Mouse (Mus musculus) MEL (cell line): ENCODE measurements around the gene Lrp3. TPM values are rescaled to one million over a fixed set of nuclear protein-coding genes. Genes with fewer than 3 reads are reported as not detected.
A peak's percentile ranks its signal among the peaks of the same experiment; 100 is the strongest.
"Not testable (repeated sequence)": the region's sequence is repeated elsewhere in the genome, so short reads cannot be mapped to it uniquely, and the experiment has no call there.

ENCODE experiments used
- DNase-seq: peaks from one replicate; pipeline ENCODE4 v3.0.0; 2011; ENCODE audit warnings: low read depth, low spot score
- H3K27ac ChIP-seq: 2 replicates; pipeline ENCODE4 v1.5.1; 2012; ENCODE audit warnings: low read depth, mild to moderate bottlenecking, control low read depth, low read length, moderate library complexity; ENCODE audit not compliant: control insufficient read depth
- H3K27me3 ChIP-seq, 2 experiments: fragments of 150-350 bp in 1 of 2; sonication (generic) in 1 of 2; 2 replicates each; pipeline ENCODE4 v1.6.1; 2012; ENCODE audit warnings: low read length in 2 of 2, mild to moderate bottlenecking in 2 of 2, improper control_type of control experiment in 1 of 2, moderate library complexity in 1 of 2; ENCODE audit not compliant: insufficient read depth in 2 of 2, control insufficient read depth in 1 of 2
- H3K36me3 ChIP-seq, 2 experiments: 2 replicates each; pipeline ENCODE4 v1.6.1; 2012 to 2014; ENCODE audit warnings: low read length in 2 of 2, improper control_type of control experiment in 1 of 2, inconsistent platforms in 1 of 2, mild to moderate bottlenecking in 1 of 2; ENCODE audit not compliant: insufficient read depth in 2 of 2, control insufficient read depth in 1 of 2
- H3K4me1 ChIP-seq, 2 experiments: fragments of 150-350 bp in 1 of 2; sonication (generic) in 1 of 2; 2 replicates each; pipeline ENCODE4 v1.6.1; 2012; ENCODE audit warnings: low read length in 2 of 2, improper control_type of control experiment in 1 of 2, mild to moderate bottlenecking in 1 of 2; ENCODE audit not compliant: insufficient read depth in 2 of 2, control insufficient read depth in 1 of 2
- H3K4me3 ChIP-seq, 2 experiments: fragments of 150-350 bp in 1 of 2; sonication (generic) in 1 of 2; 2 replicates each; pipeline ENCODE4 v1.5.1; 2012; ENCODE audit warnings: low read depth in 2 of 2, low read length in 2 of 2, mild to moderate bottlenecking in 2 of 2, moderate library complexity in 2 of 2, control low read depth in 1 of 2, improper control_type of control experiment in 1 of 2; ENCODE audit not compliant: control insufficient read depth in 1 of 2, insufficient read depth in 1 of 2
- H3K79me2 ChIP-seq: 2 replicates; pipeline ENCODE4 v1.6.1; 2012; ENCODE audit warnings: mild to moderate bottlenecking, low read length, moderate library complexity; ENCODE audit not compliant: control insufficient read depth, poor library complexity, insufficient read depth
- H3K9ac ChIP-seq: 2 replicates; pipeline ENCODE4 v1.6.1; 2012; ENCODE audit warnings: low read depth, mild to moderate bottlenecking, control low read depth, low read length, moderate library complexity; ENCODE audit not compliant: control insufficient read depth, poor library complexity, severe bottlenecking
- H3K9me3 ChIP-seq: fragments of 150-350 bp; sonication (generic); replicated peaks from 2 replicates; pipeline ENCODE4 v1.6.1; 2012; ENCODE audit warnings: mild to moderate bottlenecking, low read length, improper control_type of control experiment, moderate library complexity; ENCODE audit not compliant: insufficient read depth
- BHLHE40 ChIP-seq: IDR thresholded peaks from 2 replicates; pipeline ENCODE4 v1.6.1; 2012; ENCODE audit warnings: low read depth, mild to moderate bottlenecking, inconsistent platforms, low read length, improper control_type of control experiment, borderline replicate concordance
- ELF1 ChIP-seq: IDR thresholded peaks from 2 replicates; pipeline ENCODE4 v1.6.1; 2014; ENCODE audit warnings: low read depth, mild to moderate bottlenecking, inconsistent platforms, low read length, improper control_type of control experiment, moderate library complexity
- GABPA ChIP-seq: IDR thresholded peaks from 2 replicates; pipeline ENCODE4 v1.6.1; 2012; ENCODE audit warnings: low read depth, mild to moderate bottlenecking, inconsistent platforms, low read length, improper control_type of control experiment, moderate library complexity
- MXI1 ChIP-seq: IDR thresholded peaks from 2 replicates; pipeline ENCODE4 v1.6.1; 2011; ENCODE audit warnings: mild to moderate bottlenecking, low read depth, low read length, improper control_type of control experiment
- POLR2A ChIP-seq, 2 experiments: IDR thresholded peaks; 2 replicates each; pipeline ENCODE4 v1.6.1; 2011 to 2012; ENCODE audit warnings: low read length in 2 of 2, mild to moderate bottlenecking in 2 of 2, control low read depth in 1 of 2, improper control_type of control experiment in 1 of 2, low read depth in 1 of 2, moderate library complexity in 1 of 2; ENCODE audit not compliant: control insufficient read depth in 1 of 2, insufficient read depth in 1 of 2, poor library complexity in 1 of 2
- RAD21 ChIP-seq: IDR thresholded peaks from 2 replicates; pipeline ENCODE4 v1.6.1; 2011; ENCODE audit warnings: mild to moderate bottlenecking, low read depth, low read length, improper control_type of control experiment
- TBP ChIP-seq: IDR thresholded peaks from 2 replicates; pipeline ENCODE4 v1.8.0; 2011; ENCODE audit warnings: low read depth, low read length, improper control_type of control experiment
- TCF12 ChIP-seq: IDR thresholded peaks from 2 replicates; pipeline ENCODE4 v1.6.1; 2014; ENCODE audit warnings: low read depth, mild to moderate bottlenecking, inconsistent platforms, low read length, improper control_type of control experiment, moderate library complexity
- ZC3H11A ChIP-seq: IDR thresholded peaks from 2 replicates; pipeline ENCODE4 v1.6.1; 2012; ENCODE audit warnings: low read depth, mild to moderate bottlenecking, inconsistent platforms, low read length, improper control_type of control experiment
- ZKSCAN1 ChIP-seq: IDR thresholded peaks from 2 replicates; pipeline ENCODE4 v1.6.1; 2012; ENCODE audit warnings: low read depth, mild to moderate bottlenecking, inconsistent platforms, low read length, improper control_type of control experiment, moderate library complexity
- polyA plus RNA-seq, 2 experiments: library from polyadenylated mRNA; stranded (reverse) in 1 of 2; unstranded in 1 of 2; fragments of >175 nt in 1 of 2; fragments of >200 nt in 1 of 2; gene quantifications; 2 replicates each; pipeline versions ENCODE4 v1.2.1 to v1.2.4; 2012; ENCODE audit warnings: low replicate concordance in 2 of 2, low read depth in 1 of 2; ENCODE audit not compliant: insufficient read length in 2 of 2, insufficient read depth in 1 of 2, missing spikeins in 1 of 2
- total RNA-seq: library from RNA; depleted of rRNA; stranded (reverse); fragments of 300-350 nt; gene quantifications from 2 replicates; pipeline ENCODE4 v1.2.3, GENCODE M21; 2012

Lrp3 gene
- total and polyA plus RNA-seq, 3 experiments = not detected

- no peaks in the 10 kb centered on the region for H3K9me3 ChIP-seq
- TF ChIP-seq BHLHE40 (no peak), ZC3H11A (no peak), ZKSCAN1 (no peak), TCF12 (no peak), ELF1 (no peak)
- TF ChIP-seq, all 39 proteins: peak for 0
- Histone ChIP-seq H3K27ac (no peak overlapping the region), H3K4me1 (no peaks in the 10 kb centered on the region), H3K9ac (no peak overlapping the region), H3K79me2 (no peaks in the 10 kb centered on the region), H3K36me3 (no peaks in the 10 kb centered on the region), H3K4me3 (no peak overlapping the region), H3K27me3 (no peaks in the 10 kb centered on the region; a peak in 1 of 4 replicates)
- no peak for DNase-seq
Observed at GRCm38 (mm10) chr7:35252041-35252558, 36.8 kb upstream of the Lrp3 start.

DNA sequence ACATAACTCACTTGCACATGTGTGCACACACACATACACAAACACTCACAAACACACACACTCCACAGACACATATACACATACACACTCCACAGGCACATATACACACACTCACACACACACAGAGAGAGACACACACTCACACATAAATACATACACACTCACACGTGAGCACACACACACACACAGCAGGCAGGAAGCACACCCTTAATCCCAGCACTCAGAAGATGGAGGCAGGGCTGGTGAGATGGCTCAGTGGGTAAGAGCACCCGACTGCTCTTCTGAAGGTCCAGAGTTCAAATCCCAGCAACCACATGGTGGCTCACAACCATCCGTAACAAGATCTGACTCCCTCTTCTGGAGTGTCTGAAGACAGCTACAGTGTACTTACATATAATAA is 22.6 kb upstream of the Lrp3 start:
- H3K27me3 ChIP-seq = not testable (repeated sequence)
- peak; percentile 18 for DNase-seq

GRCm38 (mm10) chr7:35235308-35235707 is 20.0 kb upstream of the Lrp3 start:
- H3K27me3 ChIP-seq = no peaks in the 10 kb centered on the region
- H3K4me3 ChIP-seq = peak overlapping the region; percentile 40 to 86
- H3K79me2 ChIP-seq = no peaks in the 10 kb centered on the region; the same call in 1 of the 2 replicates
- DNase-seq = peak; percentile 88
- TF ChIP-seq RAD21 (no peak), GABPA (no peak), ELF1 (peak; percentile 21; the same call in 1 of the 2 replicates), POLR2A (IDR thresholded peaks at IDR 0.05; ENCODE audit: control insufficient read depth in 1 of 2, insufficient read depth in 1 of 2, low read depth in 1 of 2, low read length in 2 of 2, poor library complexity in 1 of 2) (no peak), TBP (no peak), MXI1 (peak; percentile 43; the same call in 1 of the 2 replicates)
- H3K4me1 ChIP-seq = peaks cover 0 to 9% of the 10 kb centered on the region in 2 experiments; a peak in 1 of 4 replicates
- H3K27ac ChIP-seq = no peak overlapping the region
- H3K36me3 ChIP-seq = peaks cover 0 to 2% of the 10 kb centered on the region in 2 experiments; a peak in 2 of 4 replicates
- H3K9ac ChIP-seq = peak overlapping the region; percentile 23; the same call in 1 of the 2 replicates
- H3K9me3 ChIP-seq = no peaks in the 10 kb centered on the region

More for the DNA sequence above, 22.6 kb upstream of the Lrp3 start:
- peak; percentile 93 for TF ChIP-seq TBP
- not testable (repeated sequence) for H3K79me2 ChIP-seq, H3K36me3 ChIP-seq, H3K27ac ChIP-seq, H3K4me1 ChIP-seq, H3K9ac ChIP-seq, H3K9me3 ChIP-seq, H3K4me3 ChIP-seq
